Mouse (Mus musculus) liver, embryonic 14.5 days (tissue): ENCODE measurements around the gene Lingo3.

ENCODE experiments used
- CTCF ChIP-seq: IDR thresholded peaks from 2 replicates; pipeline ENCODE4 v1.5.1; 2016; ENCODE audit warnings: antibody characterized with exemption, low read depth, control low read depth
- EP300 ChIP-seq: IDR thresholded peaks from 2 replicates; pipeline ENCODE4 v1.6.1; 2016; ENCODE audit warnings: antibody characterized with exemption, low read depth

DNA sequence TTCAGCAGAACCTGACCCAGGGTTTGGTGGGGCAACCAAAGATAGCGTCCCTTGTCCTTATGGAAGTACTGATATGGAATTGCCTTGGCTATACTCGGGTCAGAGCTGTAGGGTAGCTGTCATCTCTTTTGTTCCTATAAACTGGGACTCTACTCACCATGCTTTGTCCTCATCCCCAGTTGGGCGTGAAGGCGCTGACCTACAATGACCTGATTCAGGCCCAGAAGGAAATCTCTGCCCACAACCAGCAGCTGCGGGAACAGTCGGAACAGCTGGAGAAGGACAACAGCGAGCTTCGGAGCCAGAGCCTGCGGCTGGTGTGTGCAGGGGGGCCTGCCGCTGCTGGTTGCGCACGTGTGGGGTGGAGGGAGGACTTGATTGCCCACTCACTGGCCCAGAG, 59.0 kb downstream of the Lingo3 start:
- TF ChIP-seq CTCF = no peak
- TF ChIP-seq EP300 = no peak
